Mouse (Mus musculus): Measurements from ENCODE around the gene Lingo3. TPM values are rescaled to one million over a fixed set of nuclear protein-coding genes. Genes with fewer than 3 reads are reported as not detected.

Lingo3 gene
- total RNA-seq, 2 experiments from 2014 or later, result 1.6 TPM; not detected in 1

DNA sequence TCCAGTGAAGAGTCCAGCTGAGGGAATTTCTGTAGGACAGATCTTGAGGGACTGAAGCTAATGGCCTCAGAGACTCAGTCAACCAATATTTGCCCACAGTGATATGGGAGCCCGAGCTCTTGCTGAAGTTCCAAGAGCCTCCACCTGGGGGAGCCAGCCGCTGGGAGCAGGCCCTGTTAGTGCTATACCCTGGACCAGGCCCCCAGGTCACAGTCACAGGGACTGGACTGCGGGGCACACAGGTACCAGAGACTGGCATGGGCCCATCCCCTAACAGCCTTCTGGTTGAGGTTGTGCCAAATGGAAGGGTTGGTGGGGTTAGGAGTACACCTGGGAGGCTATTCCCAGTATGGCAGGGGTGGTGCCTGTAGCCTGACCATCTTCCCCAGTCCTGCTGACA, 37.9 kb downstream of the Lingo3 start:
- peak; percentile 66 for ATAC-seq (replicated peaks; ENCODE audit: low FRiP score, low TSS enrichment, poor library complexity, severe bottlenecking)

- no peak for ATAC-seq (replicated peaks; ENCODE audit: low FRiP score, low TSS enrichment, poor library complexity, severe bottlenecking)
These were observed 38.5 kb downstream of the Lingo3 start for GRCm38 (mm10) chr10:80805322-80805721.

- no peak for ATAC-seq (replicated peaks; ENCODE audit: low FRiP score, low TSS enrichment, poor library complexity, severe bottlenecking)
These were observed 38.9 kb downstream of the Lingo3 start, which contains the start of gene Amh for GRCm38 (mm10) chr10:80804916-80805315. Gene Amh, plus strand, starts transcription at chr10:80805243.

DNA sequence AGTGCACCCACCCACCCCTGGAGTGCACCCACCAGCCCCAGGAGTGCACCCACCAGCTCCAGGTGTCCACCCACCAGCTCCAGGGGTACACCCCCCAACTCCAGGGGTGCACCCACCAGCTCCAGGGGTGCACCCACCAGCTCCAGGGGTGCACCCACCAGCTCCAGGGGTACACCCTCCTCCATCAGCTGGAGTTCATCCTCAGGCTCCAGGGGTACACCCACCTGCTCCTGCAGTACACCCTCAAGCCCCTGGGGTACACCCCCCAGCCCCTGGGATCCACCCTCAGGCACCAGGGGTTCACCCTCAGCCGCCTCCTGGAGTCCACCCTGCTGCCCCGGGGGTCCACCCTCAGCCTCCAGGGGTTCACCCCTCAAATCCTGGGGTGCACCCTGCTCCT, 39.5 kb downstream of the Lingo3 start:
- ATAC-seq (replicated peaks; ENCODE audit: low FRiP score, low TSS enrichment, poor library complexity, severe bottlenecking), result no peak

- ATAC-seq (replicated peaks; ENCODE audit: low FRiP score, low TSS enrichment, poor library complexity, severe bottlenecking), result no peak
These were observed 40.8 kb downstream of the Lingo3 start for GRCm38 (mm10) chr10:80802996-80803395.

DNA sequence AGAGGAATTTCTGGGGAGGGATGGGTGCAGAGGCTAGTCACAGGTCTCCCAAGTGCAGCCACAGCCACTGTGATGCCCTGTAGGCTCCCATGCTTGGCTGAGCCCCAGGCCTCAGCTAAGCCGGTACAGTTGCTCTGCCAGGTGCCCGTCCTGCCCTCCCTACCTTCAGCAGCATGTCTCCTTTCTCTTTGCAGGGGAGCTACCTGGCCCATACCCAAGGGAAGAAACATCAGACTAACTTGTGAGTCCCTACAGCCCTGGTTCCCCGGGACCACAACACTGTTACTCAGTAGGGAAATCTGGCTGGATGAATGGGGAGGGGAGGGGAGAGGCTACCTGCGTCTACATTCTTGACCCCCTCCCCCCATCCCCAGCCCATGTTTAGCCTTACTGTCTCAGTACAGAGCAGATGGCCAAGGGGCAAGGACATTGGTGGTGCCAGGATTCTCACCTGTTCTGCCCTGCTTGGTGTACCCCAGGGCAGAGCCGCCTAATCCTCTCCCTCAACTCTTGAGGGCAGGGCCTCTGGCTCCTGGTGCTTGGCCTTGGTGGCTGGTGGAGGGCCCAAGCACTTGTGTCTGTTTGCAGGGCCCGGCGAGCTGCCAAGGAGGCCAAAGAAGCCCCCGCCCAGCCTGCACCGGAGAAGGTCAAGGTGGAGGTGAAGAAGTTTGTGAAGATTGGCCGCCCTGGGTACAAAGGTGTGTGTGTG, 41.5 kb downstream of the Lingo3 start:
- no peak for ATAC-seq (replicated peaks; ENCODE audit: low FRiP score, low TSS enrichment, poor library complexity, severe bottlenecking)

DNA sequence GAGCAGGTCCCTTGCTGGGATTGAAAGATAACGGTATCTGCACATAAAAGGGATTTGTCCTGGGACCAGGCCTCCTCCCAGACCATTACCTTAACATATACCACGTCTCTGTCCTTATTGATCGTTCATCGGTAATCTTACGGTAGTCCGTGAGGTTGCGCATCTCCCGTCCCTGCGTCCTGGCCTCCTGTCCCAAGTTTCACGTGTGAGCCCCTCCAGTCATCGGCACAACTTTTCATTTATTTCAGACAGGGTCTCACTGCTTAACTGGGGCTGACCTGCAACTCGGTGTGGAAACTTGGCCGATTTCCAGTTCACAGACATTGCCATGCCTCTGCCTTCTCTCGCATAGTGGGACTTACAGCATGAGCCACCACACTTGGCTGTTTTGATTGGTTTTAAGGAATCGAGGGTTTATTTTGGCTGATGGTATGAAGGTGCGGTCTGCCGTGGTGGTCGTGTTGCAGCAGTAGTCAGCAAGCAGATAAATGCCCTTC, 44.7 kb downstream of the Lingo3 start:
- ATAC-seq (replicated peaks; ENCODE audit: low FRiP score, low TSS enrichment, poor library complexity, severe bottlenecking), result no peak

DNA sequence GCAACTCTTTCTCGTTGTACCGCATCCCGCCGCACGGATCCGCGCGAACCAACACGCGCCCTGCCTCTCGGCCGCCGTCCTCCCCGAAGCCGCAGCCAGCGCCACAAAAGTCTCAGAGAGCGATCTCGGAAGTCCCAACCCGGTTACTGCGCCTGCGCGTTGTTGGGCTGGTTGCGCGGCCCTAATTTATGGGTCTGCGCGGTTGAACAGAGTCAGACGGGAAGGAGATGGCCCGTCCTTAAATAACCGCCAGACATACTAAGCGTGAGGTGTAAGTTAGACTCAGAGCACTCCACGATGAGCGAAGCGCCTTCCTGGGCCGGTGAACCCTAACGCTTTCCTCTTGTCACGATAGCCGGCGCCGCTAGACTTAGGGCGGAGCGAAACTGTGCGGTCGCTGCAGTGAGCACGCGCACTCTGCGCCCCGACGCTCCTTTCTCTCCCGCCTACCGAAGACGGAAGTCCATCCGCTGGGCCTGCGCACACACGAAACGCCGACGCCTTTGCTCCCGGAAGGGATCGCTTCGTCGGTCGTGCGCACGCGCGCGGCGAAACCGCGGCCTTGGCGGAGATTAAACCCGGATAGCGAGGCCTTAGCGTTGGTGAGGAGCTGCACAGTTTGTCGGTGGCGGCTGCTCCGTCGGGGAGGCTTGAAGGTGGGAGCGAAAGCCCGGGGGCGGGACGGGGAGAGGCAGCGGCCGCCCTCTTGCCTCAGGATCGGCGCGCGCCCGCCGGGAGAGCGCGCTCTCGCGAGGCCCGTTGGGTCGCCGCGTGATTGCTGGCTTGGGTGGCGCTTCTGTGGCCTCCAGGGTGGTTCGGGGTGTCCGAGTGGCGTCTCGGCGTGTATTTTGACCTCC, 45.5 kb downstream of the Lingo3 start, which contains the start of the genes Sf3a2 and Plekhj1:
Gene Sf3a2, plus strand, starts transcription at position 49 of the 857 bp plus-strand sequence.
Gene Plekhj1, minus strand, starts transcription at position 477 of the 857 bp plus-strand sequence.
- peak; percentile 81 for ATAC-seq (replicated peaks; ENCODE audit: low FRiP score, low TSS enrichment, poor library complexity, severe bottlenecking)

DNA sequence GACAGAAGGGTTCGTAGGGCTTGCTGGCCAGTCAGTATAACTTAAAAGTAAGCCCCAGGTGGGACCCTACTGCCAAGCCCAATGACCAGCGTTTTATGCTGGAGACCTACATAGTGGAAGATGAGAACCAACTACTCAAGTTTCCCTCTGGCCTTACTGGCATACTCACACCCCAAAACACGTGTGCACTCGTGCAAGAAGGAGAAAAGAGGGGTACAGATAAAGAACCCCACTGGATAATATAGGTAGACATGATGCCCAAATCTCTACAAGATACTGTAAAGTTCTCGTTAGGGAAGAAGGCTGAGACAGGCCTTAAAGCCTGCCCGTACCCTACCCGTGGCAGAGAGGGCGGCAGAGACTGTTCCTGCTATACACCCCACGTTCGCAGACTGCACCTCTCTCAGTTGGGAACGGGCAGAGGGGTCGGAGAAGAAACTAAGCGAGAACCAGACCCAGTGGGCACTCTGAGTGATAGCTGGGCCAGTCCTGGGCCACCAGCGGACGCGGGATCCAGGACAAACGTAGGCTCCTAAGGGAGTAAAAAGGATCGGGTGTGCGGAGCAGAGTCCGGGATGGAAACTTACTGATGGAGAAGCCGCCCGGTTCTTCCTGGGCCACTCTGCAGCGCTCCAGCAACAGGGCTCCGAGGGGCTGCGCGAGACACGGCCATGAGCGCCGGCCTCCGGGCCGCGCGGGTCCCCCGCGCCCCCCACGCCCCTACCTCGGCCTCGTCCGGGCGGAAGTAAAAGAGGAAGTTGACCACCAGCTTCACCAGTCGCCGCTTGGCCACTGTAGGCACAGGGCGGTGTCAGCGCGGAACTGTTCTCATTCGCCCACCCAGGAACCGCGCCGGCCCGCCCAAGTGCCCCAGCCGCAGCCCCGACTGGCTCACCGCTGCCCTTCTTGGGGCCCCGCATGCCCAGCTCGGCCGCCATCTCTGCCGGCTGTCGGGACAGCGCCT, 46.4 kb downstream of the Lingo3 start:
- no peak for ATAC-seq (replicated peaks; ENCODE audit: low FRiP score, low TSS enrichment, poor library complexity, severe bottlenecking)

DNA sequence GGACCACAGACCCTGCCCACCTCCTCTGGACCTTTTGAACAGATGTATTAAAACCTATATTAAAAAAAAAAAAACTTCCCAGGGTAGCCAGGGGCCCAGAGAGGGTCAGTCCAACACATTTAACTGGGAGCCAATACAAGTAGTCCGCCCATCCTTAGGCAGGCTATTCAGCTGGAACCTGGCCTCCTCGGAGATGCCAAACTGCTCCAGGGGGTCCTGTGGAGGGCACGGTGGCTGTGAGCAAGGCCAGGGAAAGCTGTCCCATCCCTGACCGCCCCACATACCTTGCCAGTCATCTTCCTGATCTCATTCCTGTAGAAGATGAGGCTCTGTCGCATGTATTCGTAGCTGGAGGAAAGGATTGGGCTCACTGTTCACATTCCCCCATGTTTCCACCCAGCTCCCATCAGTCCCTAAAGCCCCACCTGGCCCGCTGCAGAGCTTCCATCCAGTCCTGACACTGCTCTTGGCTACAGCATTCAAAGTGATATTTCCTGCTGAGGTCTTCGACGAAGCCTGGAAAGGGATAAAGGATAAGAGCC, 47.5 kb downstream of the Lingo3 start:
- ATAC-seq (replicated peaks; ENCODE audit: low FRiP score, low TSS enrichment, poor library complexity, severe bottlenecking), result no peak

DNA sequence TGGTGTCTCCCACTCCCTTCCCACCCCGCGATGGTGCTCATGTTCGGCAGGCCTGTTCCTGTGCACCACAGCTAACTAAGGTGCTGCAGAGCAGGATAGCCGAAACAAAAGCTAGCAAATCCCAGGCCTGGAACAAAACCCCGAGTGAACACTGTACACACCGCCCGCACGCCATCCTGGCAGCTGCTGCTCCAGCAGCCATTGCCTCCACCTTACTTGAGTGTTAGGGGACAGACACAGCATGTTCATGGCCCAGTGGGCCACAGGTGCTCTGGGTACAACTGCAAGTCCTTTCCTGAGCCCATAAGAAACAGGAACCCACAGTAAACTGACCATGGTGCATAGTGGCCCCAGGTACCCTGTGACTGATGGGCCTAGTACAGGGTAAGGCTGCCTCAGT, 49.1 kb downstream of the Lingo3 start:
- no peak for ATAC-seq (replicated peaks; ENCODE audit: low FRiP score, low TSS enrichment, poor library complexity, severe bottlenecking)

- no peak for ATAC-seq (replicated peaks; ENCODE audit: low FRiP score, low TSS enrichment, poor library complexity, severe bottlenecking)
These were observed 50.0 kb downstream of the Lingo3 start for GRCm38 (mm10) chr10:80793803-80794202.

GRCm38 (mm10) chr10:80793033-80793784, 50.6 kb downstream of the Lingo3 start:
- ATAC-seq (replicated peaks; ENCODE audit: low FRiP score, low TSS enrichment, poor library complexity, severe bottlenecking), result no peak

DNA sequence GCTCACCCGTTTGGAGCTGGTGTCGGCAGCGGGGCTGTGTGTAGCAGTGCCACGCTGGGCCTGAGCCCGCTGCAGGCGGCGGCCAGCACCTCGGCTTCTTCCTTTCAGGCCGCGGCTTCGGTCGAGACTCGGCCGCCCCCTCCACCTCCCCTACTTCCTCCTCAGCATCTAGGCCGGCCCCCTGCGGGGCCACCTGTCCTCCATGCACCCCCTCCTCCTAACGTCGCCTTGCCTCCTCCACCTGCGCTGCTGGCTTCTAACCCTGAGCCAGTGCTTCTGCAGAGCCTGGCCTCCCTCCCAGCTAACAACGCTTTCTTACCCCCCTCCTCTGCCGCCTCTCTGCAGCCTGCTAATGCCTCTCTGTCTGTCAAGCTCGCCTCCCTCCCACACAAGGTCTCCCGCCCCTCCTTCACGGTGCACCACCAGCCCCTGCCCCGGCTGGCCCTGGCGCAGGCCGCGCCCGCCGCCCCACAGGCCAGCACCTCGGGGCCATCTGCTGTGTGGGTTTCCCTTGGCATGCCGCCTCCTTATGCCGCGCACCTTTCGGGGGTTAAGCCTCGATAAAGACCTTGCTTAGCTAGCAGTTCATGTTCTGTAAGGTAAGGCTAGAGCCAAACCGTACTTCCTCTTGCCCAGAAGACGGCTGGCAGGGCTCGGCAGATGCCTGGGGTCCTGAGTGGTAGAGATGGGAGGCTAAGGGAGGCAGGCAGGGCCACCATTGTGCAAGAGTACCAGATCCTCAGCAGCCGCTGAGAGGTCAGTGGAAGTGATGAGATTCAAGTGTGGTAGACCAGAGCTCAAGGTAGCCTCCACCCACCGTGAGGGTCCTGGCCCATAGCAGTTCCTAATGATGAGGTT, 51.4 kb downstream of the Lingo3 start:
- ATAC-seq (replicated peaks; ENCODE audit: low FRiP score, low TSS enrichment, poor library complexity, severe bottlenecking), result no peak

DNA sequence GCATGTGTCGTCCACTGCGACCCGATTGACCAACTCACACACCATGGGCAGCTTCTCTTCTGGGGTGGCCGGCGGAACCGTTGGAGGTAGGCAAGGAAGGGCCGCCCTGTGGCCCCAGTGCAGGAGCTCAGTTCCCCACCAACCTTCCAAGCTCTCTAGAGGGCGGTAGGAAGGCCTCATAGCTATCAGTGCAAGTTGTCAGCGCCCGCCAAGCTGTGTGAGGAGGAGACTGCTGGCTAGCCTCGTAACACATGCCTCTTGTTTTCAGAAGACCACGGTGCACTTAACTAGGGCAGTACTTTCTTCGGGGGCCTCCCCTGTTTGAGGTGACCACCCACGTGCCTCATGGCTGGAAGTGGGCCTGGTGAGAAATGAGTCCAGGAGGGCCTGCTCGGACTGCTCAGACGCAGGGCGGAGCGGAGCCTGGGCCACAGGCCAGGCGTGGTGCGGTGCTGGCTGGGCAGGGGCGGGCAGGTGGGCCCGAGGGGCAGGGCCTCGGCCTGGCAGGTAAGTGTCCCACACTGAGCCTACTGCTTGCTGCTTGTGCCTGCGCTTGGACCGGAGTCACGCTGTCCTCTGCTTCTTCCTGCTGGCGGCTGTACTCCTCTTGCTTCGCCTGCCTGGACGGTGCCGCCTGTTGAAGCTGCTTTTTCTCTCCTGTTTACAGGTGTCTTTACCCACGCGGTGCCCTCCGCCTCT, 52.2 kb downstream of the Lingo3 start:
- ATAC-seq (replicated peaks; ENCODE audit: low FRiP score, low TSS enrichment, poor library complexity, severe bottlenecking), result no peak

DNA sequence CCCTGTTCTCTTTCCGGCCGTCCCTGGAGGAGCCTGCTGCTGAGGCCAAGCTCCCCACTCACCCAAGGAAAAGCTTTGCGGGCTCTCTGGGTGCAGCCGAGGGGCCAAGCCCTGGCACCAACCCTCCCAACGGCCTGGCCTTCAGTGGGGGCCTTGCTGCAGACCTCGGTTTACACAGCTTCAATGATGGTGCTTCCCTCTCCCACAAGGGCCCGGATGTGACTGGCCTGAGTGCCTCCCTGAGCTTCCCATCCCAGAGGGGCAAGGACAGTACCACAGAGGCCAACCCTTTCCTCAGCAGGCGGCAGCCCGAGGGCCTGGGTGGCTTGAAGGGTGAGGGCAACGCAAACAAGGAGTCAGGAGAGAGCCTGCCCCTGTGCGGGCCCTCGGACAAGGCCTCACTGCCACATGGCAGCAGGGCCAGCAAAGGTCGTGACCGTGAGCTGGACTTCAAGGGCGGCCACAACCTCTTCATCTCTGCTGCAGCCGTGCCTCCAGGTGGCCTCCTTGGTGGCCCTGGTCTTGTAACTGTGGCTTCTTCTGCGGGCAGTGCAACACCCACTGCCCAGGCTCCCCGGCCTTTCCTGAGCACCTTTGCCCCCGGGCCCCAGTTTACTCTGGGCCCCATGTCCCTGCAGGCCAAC, 53.0 kb downstream of the Lingo3 start:
- ATAC-seq (replicated peaks; ENCODE audit: low FRiP score, low TSS enrichment, poor library complexity, severe bottlenecking), result no peak

All from megakaryocyte-erythroid progenitor cell, adult 5-6 weeks (primary cell).